Mouse (Mus musculus): ENCODE measurements around the gene Gmpr. TPM values are rescaled to one million over a fixed set of nuclear protein-coding genes. Genes with fewer than 3 reads are reported as not detected.

Gene Gmpr
- total RNA-seq, 4 experiments from 2014 or later, result 56.1 to 59.2 (median 58.1) TPM

DNA sequence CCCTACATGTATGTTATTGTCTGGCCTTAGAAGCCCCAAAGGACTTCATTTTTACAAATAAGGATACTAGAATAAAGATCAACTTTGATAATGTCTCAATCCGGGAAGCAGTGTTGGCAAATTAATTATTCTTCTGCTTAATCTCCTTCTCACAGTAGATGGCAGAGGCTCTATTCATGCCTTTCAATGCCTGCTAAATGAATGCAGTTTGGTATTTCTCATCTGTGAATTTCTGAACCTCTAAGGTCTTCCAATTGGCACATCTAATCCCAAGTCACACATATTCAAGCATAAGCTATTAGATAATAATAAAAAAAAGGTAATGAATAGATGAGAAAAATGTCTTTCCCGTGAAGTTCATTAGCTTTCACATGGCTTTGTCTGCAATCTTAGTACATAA lies 92.6 kb downstream of the Gmpr start:
- no peak for DNase-seq (ENCODE audit: low spot score in 2 of 2)

DNA sequence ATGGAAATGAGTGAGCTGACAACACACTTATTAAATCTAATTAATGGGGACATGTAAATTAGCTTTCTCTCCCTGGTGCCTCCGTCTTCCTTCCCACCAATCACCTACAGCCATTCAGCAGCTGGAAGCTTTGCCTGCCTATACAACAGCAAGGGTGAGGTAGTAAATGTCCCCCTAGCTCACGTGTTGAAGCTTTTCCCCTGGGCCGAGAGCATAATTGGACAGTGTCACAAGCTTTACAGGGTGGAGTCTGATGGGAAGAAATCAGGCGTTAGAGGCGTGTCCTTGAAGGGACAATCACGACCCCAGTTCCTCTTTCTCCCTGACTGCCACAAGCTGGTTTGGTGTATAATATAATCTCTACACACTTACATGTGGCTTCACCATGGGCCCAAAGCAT lies 93.2 kb downstream of the Gmpr start:
- DNase-seq (ENCODE audit: low spot score in 2 of 2), result no peak

Other genes with a start within 250 kb of the Gmpr start
- 10 to 100 TPM; 12.6 to 19.8 (median 15.1) TPM for gene Mylip, start 117.7 kb upstream of the Gmpr start, total RNA-seq (2022)